Comparison of ENCODE assay signal across 13 mouse cellular contexts in genomic region chr6:84630276-84630675, GRCm38 (mm10). TPM values are rescaled to one million over a fixed set of nuclear protein-coding genes. Genes with fewer than 3 reads are reported as not detected.
DNase-seq lines count a peak whose midpoint lies in the region; ATAC-seq and TF ChIP-seq lines count a peak whose summit lies in the region.
"Had no signal": no experiment of that assay in that cellular context is flagged by ENCODE, and none has a peak within 500 bp of the region (broad histone marks: within the 10 kb centered on the region; RNA-seq: fewer than 3 reads in every experiment).

No protein-coding gene starts in this region.

- peak; percentile 93 for DNase-seq in heart, adult 11 months
- DNase-seq in heart, postnatal 4 days, result no peak
- DNase-seq in adrenal gland, postnatal 10 days, result peak; percentile 11
- peak; percentile 52 for DNase-seq in kidney, adult 9 months
- peak; percentile 57 for DNase-seq in lung, embryonic 14.5 days
- no peak for DNase-seq in forebrain, embryonic 11.5 days (ENCODE audit: low spot score)
- DNase-seq in urinary bladder, postnatal 4 days (ENCODE audit: low spot score in 2 of 2), result no peak
- DNase-seq: cerebellum, adult 11-12 months; right cerebral cortex, postnatal 4 days had no signal

- 11% methylated on average over 1 of the region's 1 CpGs for WGBS in lung, embryonic 14.5 days
- 42% methylated on average over 1 of the region's 1 CpGs for WGBS in midbrain, embryonic 13.5 days
- 50% methylated on average over 1 of the region's 1 CpGs for WGBS in forebrain, embryonic 11.5 days

- no peak overlapping the region for H3K27ac ChIP-seq in lung, embryonic 14.5 days (ENCODE audit: low read depth)
- no peak overlapping the region for H3K27ac ChIP-seq in midbrain, embryonic 13.5 days
- H3K27ac ChIP-seq in forebrain, embryonic 11.5 days (ENCODE audit: low read depth, low read length), result no peak overlapping the region
- H3K27ac ChIP-seq: forebrain, embryonic 13.5 days; macrophage had no signal

- no peaks in the 10 kb centered on the region for H3K4me1 ChIP-seq in lung, embryonic 14.5 days (ENCODE audit: insufficient read depth)
- H3K4me1 ChIP-seq in midbrain, embryonic 13.5 days (replicated peaks), result no peaks in the 10 kb centered on the region
- no peaks in the 10 kb centered on the region for H3K4me1 ChIP-seq in forebrain, embryonic 11.5 days (replicated peaks; ENCODE audit: control insufficient read depth, insufficient read depth, low read length)
- H3K4me1 ChIP-seq: forebrain, embryonic 13.5 days had no signal

- ATAC-seq in lung, embryonic 14.5 days (ENCODE audit: insufficient read depth), result no peak; the same call in 1 of the 2 replicates
- no peak for ATAC-seq in midbrain, embryonic 13.5 days
- ATAC-seq in forebrain, embryonic 11.5 days (replicated peaks; ENCODE audit: low FRiP score), result no peak
- ATAC-seq: forebrain, embryonic 13.5 days had no signal

- H3K36me3 ChIP-seq in lung, embryonic 14.5 days (ENCODE audit: insufficient read depth), result no peaks in the 10 kb centered on the region
- H3K36me3 ChIP-seq in midbrain, embryonic 13.5 days, result no peaks in the 10 kb centered on the region
- no peaks in the 10 kb centered on the region for H3K36me3 ChIP-seq in forebrain, embryonic 11.5 days (ENCODE audit: control insufficient read depth, insufficient read depth, low read length)
- H3K36me3 ChIP-seq: heart, embryonic 12.5 days had no signal

- peak; percentile 10; the same call in 1 of the 2 replicates for TF ChIP-seq CTCF in lung, embryonic 14.5 days (IDR thresholded peaks at IDR 0.05; ENCODE audit: low read depth)

- H3K9me3 ChIP-seq in lung, embryonic 14.5 days (ENCODE audit: low read depth, low read length), result no peaks in the 10 kb centered on the region
- no peaks in the 10 kb centered on the region for H3K9me3 ChIP-seq in midbrain, embryonic 13.5 days
- H3K9me3 ChIP-seq in forebrain, embryonic 11.5 days (ENCODE audit: control insufficient read depth, low read length), result no peaks in the 10 kb centered on the region
- H3K9me3 ChIP-seq: forebrain, embryonic 13.5 days; heart, embryonic 12.5 days had no signal

- no peak overlapping the region for H3K9ac ChIP-seq in lung, embryonic 14.5 days
- H3K9ac ChIP-seq in midbrain, embryonic 13.5 days (replicated peaks), result no peak overlapping the region
- H3K9ac ChIP-seq in forebrain, embryonic 11.5 days (ENCODE audit: low read length), result no peak overlapping the region
- H3K9ac ChIP-seq: forebrain, embryonic 13.5 days; heart, embryonic 12.5 days had no signal

- H3K27me3 ChIP-seq in lung, embryonic 14.5 days (ENCODE audit: insufficient read depth, low read length), result no peaks in the 10 kb centered on the region
- no peaks in the 10 kb centered on the region for H3K27me3 ChIP-seq in midbrain, embryonic 13.5 days
- no peaks in the 10 kb centered on the region for H3K27me3 ChIP-seq in forebrain, embryonic 11.5 days (ENCODE audit: control insufficient read depth, insufficient read depth, low read length)
- H3K27me3 ChIP-seq: forebrain, embryonic 13.5 days; heart, embryonic 12.5 days had no signal

- H3K4me2 ChIP-seq in lung, embryonic 14.5 days, result no peak overlapping the region
- no peak overlapping the region for H3K4me2 ChIP-seq in midbrain, embryonic 13.5 days (replicated peaks)
- H3K4me2 ChIP-seq in forebrain, embryonic 11.5 days (ENCODE audit: low read depth, low read length, severe bottlenecking), result no peak overlapping the region
- H3K4me2 ChIP-seq: forebrain, embryonic 13.5 days; heart, embryonic 12.5 days had no signal

- H3K4me3 ChIP-seq in lung, embryonic 14.5 days (ENCODE audit: low read depth, low read length), result no peak overlapping the region
- no peak overlapping the region for H3K4me3 ChIP-seq in midbrain, embryonic 13.5 days (replicated peaks)
- H3K4me3 ChIP-seq in forebrain, embryonic 11.5 days (ENCODE audit: low read depth, low read length), result no peak overlapping the region
- H3K4me3 ChIP-seq: forebrain, embryonic 13.5 days; heart, embryonic 12.5 days had no signal

RNA-seq across cellular contexts. Expression of gene Cyp26b1, which starts 36.6 kb away (rescaled TPM):
- 1 to 10 TPM; 2.1 to 2.3 TPM for total RNA-seq in heart, postnatal 4 days (2021)
- total RNA-seq in adrenal gland, postnatal 10 days (2021), result 1 to 10 TPM; 3.8 to 6.1 TPM
- polyA plus RNA-seq in lung, embryonic 14.5 days (2014; fragmentation: Nextera tagmentation; extraction: Ambion mirVana), result 1.6 and 2.2 TPM in 2 replicates
- 12.6 and 14.7 TPM in 2 replicates for polyA plus RNA-seq in midbrain, embryonic 13.5 days (2015; fragmentation: Nextera tagmentation; extraction: Ambion mirVana)
- polyA plus RNA-seq in forebrain, embryonic 11.5 days (2014; fragmentation: Nextera tagmentation; extraction: Ambion mirVana), result 0.84 and 1.2 TPM in 2 replicates

Comparison
In these comparisons a context has a peak if more than half of its experiments do, and no peak if none do; other contexts are left out.
1. DNase-seq: peak in heart, adult 11 months (single experiment), adrenal gland, postnatal 10 days (single experiment), kidney, adult 9 months (single experiment) and lung, embryonic 14.5 days (single experiment); none in heart, postnatal 4 days (single experiment), forebrain, embryonic 11.5 days (single experiment) and urinary bladder, postnatal 4 days (0 of 2).